Mouse (Mus musculus): Measurements from ENCODE around the gene Mlec. TPM values are rescaled to one million over a fixed set of nuclear protein-coding genes. Genes with fewer than 3 reads are reported as not detected.

Gene Mlec
- polyA plus RNA-seq, 1 experiment, result 112 TPM

DNA sequence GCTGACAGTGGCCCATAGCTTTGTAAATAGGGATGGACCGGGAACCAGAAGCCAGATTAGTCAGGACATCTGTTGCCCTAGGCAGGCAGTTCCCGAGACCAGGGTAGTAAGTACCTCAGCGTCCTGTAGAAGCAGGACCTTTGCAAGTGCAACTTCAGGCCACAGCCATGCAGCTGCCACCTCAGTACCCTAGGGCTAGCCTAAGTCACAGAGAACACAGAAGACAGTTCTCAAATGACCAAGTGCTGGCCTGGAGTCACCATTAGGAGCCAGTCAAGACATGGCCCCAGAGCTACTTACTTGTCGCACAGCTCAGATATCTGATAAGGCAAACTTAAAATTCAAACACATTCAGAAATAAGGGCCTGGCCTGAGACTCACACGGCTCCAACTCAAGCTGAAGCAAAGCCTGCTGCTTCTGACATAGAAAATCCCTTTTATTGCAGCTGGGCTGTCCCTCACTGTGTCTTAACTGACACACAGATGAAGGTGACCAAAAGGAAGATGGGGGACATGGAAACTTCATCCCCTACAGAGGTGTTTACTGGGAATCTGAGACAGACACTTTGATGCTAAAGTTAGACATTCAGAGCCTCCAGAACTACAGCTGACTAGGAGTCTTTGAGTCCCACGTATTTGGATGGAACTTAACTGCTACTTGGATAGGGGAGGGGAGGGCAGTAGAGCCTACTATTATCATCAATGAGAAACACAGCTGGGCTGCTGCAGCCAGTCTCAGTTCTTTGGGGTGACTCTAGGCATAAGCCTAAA, 11.8 kb downstream of the Mlec start:
- TF ChIP-seq MYOD1 (IDR thresholded peaks at IDR 0.05; ENCODE audit: control insufficient read depth in 1 of 3, insufficient read length in 2 of 3, low read depth in 2 of 3), result no peak
- no peak for TF ChIP-seq POLR2A (IDR thresholded peaks at IDR 0.05; ENCODE audit: insufficient read length, low read depth)
- no peak for TF ChIP-seq MYOG (IDR thresholded peaks at IDR 0.05; ENCODE audit: control insufficient read depth in 1 of 3, insufficient read depth in 1 of 3, insufficient read length in 2 of 3, low read depth in 2 of 3)
- no peak for TF ChIP-seq CEBPB (IDR thresholded peaks at IDR 0.05; ENCODE audit: insufficient read depth, poor library complexity, severe bottlenecking)
- TF ChIP-seq TCF3 (IDR thresholded peaks at IDR 0.05; ENCODE audit: insufficient read length, low read depth), result no peak
- TF ChIP-seq TCF12 (IDR thresholded peaks at IDR 0.05; ENCODE audit: insufficient read depth, poor library complexity, severe bottlenecking), result no peak
- no peak for TF ChIP-seq USF1 (IDR thresholded peaks at IDR 0.05; ENCODE audit: low read depth)
- TF ChIP-seq POLR2AphosphoS2 (IDR thresholded peaks at IDR 0.05; ENCODE audit: insufficient read length, low read depth), result no peak
- no peak for TF ChIP-seq E2F4 (IDR thresholded peaks at IDR 0.05; ENCODE audit: insufficient read depth)
- TF ChIP-seq REST (IDR thresholded peaks at IDR 0.05; ENCODE audit: insufficient read depth, insufficient read length), result no peak
- TF ChIP-seq SRF (IDR thresholded peaks at IDR 0.05; ENCODE audit: control insufficient read depth, insufficient read length, low read depth), result no peak
- TF ChIP-seq MAX (IDR thresholded peaks at IDR 0.05; ENCODE audit: low read depth), result no peak
- no peak overlapping the region for H3K4me2 ChIP-seq (ENCODE audit: low read depth)
- H3ac ChIP-seq (ENCODE audit: control insufficient read depth, insufficient read length), result no peak overlapping the region
- H3K36me3 ChIP-seq (ENCODE audit: control insufficient read depth, insufficient read depth), result peaks cover 35% of the 10 kb centered on the region
- no peaks in the 10 kb centered on the region for H3K79me2 ChIP-seq (ENCODE audit: control insufficient read depth, insufficient read depth)
- no peaks in the 10 kb centered on the region for H3K27me3 ChIP-seq (ENCODE audit: control insufficient read depth, insufficient read depth, insufficient read length)
- no peak overlapping the region for H3K4me3 ChIP-seq

- Histone ChIP-seq H3K27me3 (ENCODE audit: control insufficient read depth, insufficient read depth, insufficient read length) (no peaks in the 10 kb centered on the region), H3K36me3 (ENCODE audit: control insufficient read depth, insufficient read depth) (peaks cover 30% of the 10 kb centered on the region), H3K4me2 (ENCODE audit: low read depth) (no peak overlapping the region), H3ac (ENCODE audit: control insufficient read depth, insufficient read length) (no peak overlapping the region), H3K4me3 (no peak overlapping the region), H3K79me2 (ENCODE audit: control insufficient read depth, insufficient read depth) (no peaks in the 10 kb centered on the region)
- no peak for TF ChIP-seq MAX (IDR thresholded peaks at IDR 0.05; ENCODE audit: low read depth)
- no peak for TF ChIP-seq SRF (IDR thresholded peaks at IDR 0.05; ENCODE audit: control insufficient read depth, insufficient read length, low read depth)
- TF ChIP-seq TCF3 (IDR thresholded peaks at IDR 0.05; ENCODE audit: insufficient read length, low read depth), result no peak
- no peak for TF ChIP-seq REST (IDR thresholded peaks at IDR 0.05; ENCODE audit: insufficient read depth, insufficient read length)
- TF ChIP-seq E2F4 (IDR thresholded peaks at IDR 0.05; ENCODE audit: insufficient read depth), result no peak
- no peak for TF ChIP-seq POLR2AphosphoS2 (IDR thresholded peaks at IDR 0.05; ENCODE audit: insufficient read length, low read depth)
- TF ChIP-seq MYOG (IDR thresholded peaks at IDR 0.05; ENCODE audit: control insufficient read depth in 1 of 3, insufficient read depth in 1 of 3, insufficient read length in 2 of 3, low read depth in 2 of 3), result no peak
- TF ChIP-seq USF1 (IDR thresholded peaks at IDR 0.05; ENCODE audit: low read depth), result no peak
- TF ChIP-seq TCF12 (IDR thresholded peaks at IDR 0.05; ENCODE audit: insufficient read depth, poor library complexity, severe bottlenecking), result no peak
- TF ChIP-seq CEBPB (IDR thresholded peaks at IDR 0.05; ENCODE audit: insufficient read depth, poor library complexity, severe bottlenecking), result no peak
Measured at GRCm38 (mm10) chr5:115145253-115145968, 12.6 kb downstream of the Mlec start.

DNA sequence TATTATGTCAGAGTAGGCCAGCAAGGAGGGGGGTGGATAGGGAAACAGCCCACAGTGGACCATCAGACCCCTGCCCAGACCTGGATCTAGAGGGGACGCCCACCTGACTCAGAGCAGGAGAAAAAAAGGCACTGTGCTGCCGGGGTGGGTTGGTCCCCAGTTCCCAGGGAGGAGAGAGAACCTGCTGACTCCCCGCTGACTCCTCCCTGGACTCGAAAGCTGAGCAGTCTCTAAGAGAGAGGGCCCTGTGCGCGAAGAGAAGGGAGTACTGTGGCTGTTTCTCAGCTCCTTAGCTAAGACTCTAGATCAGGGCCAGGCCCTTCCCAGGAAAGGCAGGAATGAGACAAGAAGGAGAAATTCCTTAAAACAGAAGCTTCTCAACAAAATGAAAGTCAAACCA, 13.5 kb downstream of the Mlec start:
- Histone ChIP-seq H3K36me3 (ENCODE audit: control insufficient read depth, insufficient read depth) (peaks cover 20% of the 10 kb centered on the region), H3K4me2 (ENCODE audit: low read depth) (no peak overlapping the region), H3K4me3 (no peak overlapping the region), H3K79me2 (ENCODE audit: control insufficient read depth, insufficient read depth) (no peaks in the 10 kb centered on the region), H3K27me3 (ENCODE audit: control insufficient read depth, insufficient read depth, insufficient read length) (no peaks in the 10 kb centered on the region), H3ac (ENCODE audit: control insufficient read depth, insufficient read length) (no peak overlapping the region)
- TF ChIP-seq USF1 (IDR thresholded peaks at IDR 0.05; ENCODE audit: low read depth) (no peak), MAX (IDR thresholded peaks at IDR 0.05; ENCODE audit: low read depth) (no peak), POLR2AphosphoS2 (IDR thresholded peaks at IDR 0.05; ENCODE audit: insufficient read length, low read depth) (no peak), TCF3 (IDR thresholded peaks at IDR 0.05; ENCODE audit: insufficient read length, low read depth) (no peak), TCF12 (IDR thresholded peaks at IDR 0.05; ENCODE audit: insufficient read depth, poor library complexity, severe bottlenecking) (no peak), POLR2A (IDR thresholded peaks at IDR 0.05; ENCODE audit: insufficient read length, low read depth) (no peak), MYOG (IDR thresholded peaks at IDR 0.05; ENCODE audit: control insufficient read depth in 1 of 3, insufficient read depth in 1 of 3, insufficient read length in 2 of 3, low read depth in 2 of 3) (no peak), MYOD1 (IDR thresholded peaks at IDR 0.05; ENCODE audit: control insufficient read depth in 1 of 3, insufficient read length in 2 of 3, low read depth in 2 of 3) (no peak)

DNA sequence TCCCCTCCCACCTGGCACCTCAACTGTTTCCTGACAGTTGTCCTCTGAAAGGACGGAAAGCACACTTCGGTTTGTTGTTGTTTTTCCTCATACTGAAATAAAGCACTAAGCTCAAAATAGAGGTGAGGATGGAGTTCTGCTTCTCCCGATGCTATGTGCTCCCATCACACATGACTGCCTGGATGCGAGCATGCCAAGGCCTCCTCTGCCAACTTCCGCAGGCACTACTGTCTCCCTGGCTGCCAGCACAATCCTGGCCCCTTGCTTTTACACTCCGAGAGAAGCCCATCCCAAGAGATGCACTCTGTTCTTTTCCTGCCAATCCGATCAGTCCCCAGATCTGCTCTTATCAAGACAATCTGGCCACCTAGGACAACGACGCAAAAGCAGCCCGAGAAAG, 14.4 kb downstream of the Mlec start:
- no peak overlapping the region for H3ac ChIP-seq (ENCODE audit: control insufficient read depth, insufficient read length)
- H3K79me2 ChIP-seq (ENCODE audit: control insufficient read depth, insufficient read depth), result no peaks in the 10 kb centered on the region
- no peak overlapping the region for H3K4me2 ChIP-seq (ENCODE audit: low read depth)
- H3K36me3 ChIP-seq (ENCODE audit: control insufficient read depth, insufficient read depth), result peaks cover 13% of the 10 kb centered on the region
- no peak for TF ChIP-seq MYOG (IDR thresholded peaks at IDR 0.05; ENCODE audit: control insufficient read depth in 1 of 3, insufficient read depth in 1 of 3, insufficient read length in 2 of 3, low read depth in 2 of 3)
- TF ChIP-seq REST (IDR thresholded peaks at IDR 0.05; ENCODE audit: insufficient read depth, insufficient read length), result no peak
- no peak for TF ChIP-seq MYOD1 (IDR thresholded peaks at IDR 0.05; ENCODE audit: control insufficient read depth in 1 of 3, insufficient read length in 2 of 3, low read depth in 2 of 3)
- no peak for TF ChIP-seq MAX (IDR thresholded peaks at IDR 0.05; ENCODE audit: low read depth)
- no peak for TF ChIP-seq TCF12 (IDR thresholded peaks at IDR 0.05; ENCODE audit: insufficient read depth, poor library complexity, severe bottlenecking)
- no peak for TF ChIP-seq TCF3 (IDR thresholded peaks at IDR 0.05; ENCODE audit: insufficient read length, low read depth)
- no peak overlapping the region for H3K4me3 ChIP-seq
- H3K27me3 ChIP-seq (ENCODE audit: control insufficient read depth, insufficient read depth, insufficient read length), result no peaks in the 10 kb centered on the region

Data from myocyte (in vitro differentiated cells).